Mouse (Mus musculus): ENCODE results near the gene Ppp6r1.

Ppp6r1 gene

DNA sequence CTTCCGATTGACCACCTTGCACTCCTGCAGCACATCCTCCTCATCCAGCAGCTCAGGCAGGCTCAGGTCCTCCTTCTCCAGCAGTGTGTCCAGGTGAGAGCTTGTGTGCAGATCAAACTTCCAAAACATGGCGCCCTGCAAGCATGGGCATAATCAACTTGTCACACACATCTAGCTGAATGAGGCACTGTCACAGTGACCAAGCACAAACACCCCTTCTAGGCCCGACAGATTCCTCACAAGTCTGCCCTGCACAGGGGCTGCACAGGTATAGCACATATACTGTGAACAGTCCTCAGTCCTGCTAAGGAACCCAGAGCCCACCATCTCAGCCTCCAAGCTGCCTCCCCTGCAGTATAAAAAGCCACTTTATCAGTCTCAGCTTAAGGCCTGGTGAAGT lies 12.0 kb downstream of the Ppp6r1 start:
- TF ChIP-seq GATA4 (IDR thresholded peaks at IDR 0.05; ENCODE audit: insufficient replicate concordance, low read length): no peak

DNA sequence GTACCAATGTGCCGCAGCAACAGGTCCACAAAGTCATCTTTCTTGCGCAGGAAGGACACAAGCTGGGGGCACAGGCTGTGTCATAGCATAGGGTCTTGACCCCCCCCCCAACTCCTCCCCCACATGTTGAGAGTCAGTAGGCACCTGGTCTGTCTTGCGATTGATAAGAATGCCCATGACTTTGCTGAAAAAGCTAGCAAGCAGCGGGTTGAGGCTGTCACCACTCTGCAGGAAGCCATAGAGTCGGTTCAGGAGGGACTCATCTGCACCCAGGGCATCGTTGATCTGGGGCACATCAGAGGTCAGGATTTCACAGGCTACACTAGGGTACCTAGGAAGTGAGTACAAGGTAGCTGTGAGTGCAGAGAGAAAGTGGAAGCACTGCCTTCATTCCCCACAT lies 15.6 kb downstream of the Ppp6r1 start:
- no peak for TF ChIP-seq GATA4 (IDR thresholded peaks at IDR 0.05; ENCODE audit: insufficient replicate concordance, low read length)

DNA sequence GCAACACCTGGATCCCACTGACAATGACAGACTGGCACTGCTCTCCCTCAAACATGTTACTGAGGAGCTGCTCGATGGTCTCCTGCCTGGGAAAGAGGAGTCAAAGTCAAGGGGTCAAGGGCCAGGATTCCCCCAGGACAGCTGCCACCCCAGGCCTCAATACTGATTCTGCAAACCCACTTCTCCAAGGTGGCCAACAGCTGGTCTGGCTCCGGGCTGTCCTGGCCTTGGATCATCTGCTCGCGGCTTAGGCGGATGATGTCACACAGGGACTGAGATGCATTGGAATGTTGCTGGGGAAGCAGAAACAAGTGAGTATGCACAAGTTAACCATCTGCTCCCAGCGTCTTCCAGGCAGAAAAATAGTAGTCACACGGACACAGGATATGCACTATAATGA lies 16.9 kb downstream of the Ppp6r1 start:
- no peak for TF ChIP-seq GATA4 (IDR thresholded peaks at IDR 0.05; ENCODE audit: insufficient replicate concordance, low read length)

- no peak for TF ChIP-seq GATA4 (IDR thresholded peaks at IDR 0.05; ENCODE audit: insufficient replicate concordance, low read length)
These were observed 17.7 kb downstream of the Ppp6r1 start for GRCm38 (mm10) chr7:4641155-4641554.

- no peak for TF ChIP-seq GATA4 (IDR thresholded peaks at IDR 0.05; ENCODE audit: insufficient replicate concordance, low read length)
These were observed 22.6 kb downstream of the Ppp6r1 start for GRCm38 (mm10) chr7:4636179-4636578.

GRCm38 (mm10) chr7:4631031-4631430 lies 27.8 kb downstream of the Ppp6r1 start, which contains the start of gene Tmem86b:
TSS of gene Tmem86b (minus strand) at chr7:4631422.
- TF ChIP-seq GATA4 (IDR thresholded peaks at IDR 0.05; ENCODE audit: insufficient replicate concordance, low read length): peak; percentile 19; the same call in 1 of the 2 replicates

DNA sequence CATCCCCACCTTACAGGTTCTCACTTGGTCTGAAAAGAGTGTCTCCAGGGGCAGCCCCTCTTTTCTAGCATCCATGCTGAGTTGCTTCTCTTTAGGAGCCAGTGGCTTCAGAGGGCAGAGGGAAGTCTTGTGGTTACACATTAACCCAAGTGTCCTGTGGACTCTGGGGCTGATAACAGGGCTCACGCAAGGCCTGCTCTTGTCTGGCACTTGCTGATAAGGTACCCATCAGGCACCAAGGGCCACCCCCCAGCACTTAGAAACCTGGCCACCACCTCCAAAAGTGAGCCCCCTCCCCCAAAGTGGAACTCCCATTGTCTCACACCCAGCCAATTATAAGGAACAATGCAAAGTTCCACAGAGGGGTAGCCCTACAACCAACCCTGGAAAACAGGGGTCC lies 28.6 kb downstream of the Ppp6r1 start:
- peak; percentile 98 for TF ChIP-seq GATA4 (IDR thresholded peaks at IDR 0.05; ENCODE audit: insufficient replicate concordance, low read length)

- TF ChIP-seq GATA4 (IDR thresholded peaks at IDR 0.05; ENCODE audit: insufficient replicate concordance, low read length): no peak
These were observed 29.2 kb downstream of the Ppp6r1 start for GRCm38 (mm10) chr7:4629586-4629985.

DNA sequence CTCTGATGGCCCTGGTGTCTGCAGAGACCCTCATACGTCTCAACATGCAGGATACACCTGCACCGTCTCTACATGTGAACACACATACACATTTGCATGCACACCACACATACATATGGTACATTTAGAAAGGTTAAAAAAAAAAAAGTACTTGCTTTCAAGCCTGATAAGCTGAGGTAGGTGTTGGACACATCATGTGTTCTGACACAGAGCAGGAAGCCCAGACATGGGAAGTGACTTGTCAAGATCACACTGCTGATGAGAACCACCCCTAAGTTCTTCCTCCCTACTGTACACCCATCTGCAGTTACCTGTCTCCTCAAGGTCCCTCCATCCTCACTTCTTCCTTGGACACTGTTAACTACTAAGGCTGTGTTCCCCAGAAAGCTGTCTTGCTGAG lies 32.9 kb downstream of the Ppp6r1 start:
- no peak for TF ChIP-seq GATA4 (IDR thresholded peaks at IDR 0.05; ENCODE audit: insufficient replicate concordance, low read length)

GRCm38 (mm10) chr7:4624343-4624742 lies 34.5 kb downstream of the Ppp6r1 start:
- no peak for TF ChIP-seq GATA4 (IDR thresholded peaks at IDR 0.05; ENCODE audit: insufficient replicate concordance, low read length)

GRCm38 (mm10) chr7:4623544-4624189 lies 35.2 kb downstream of the Ppp6r1 start:
- TF ChIP-seq GATA4 (IDR thresholded peaks at IDR 0.05; ENCODE audit: insufficient replicate concordance, low read length): no peak

DNA sequence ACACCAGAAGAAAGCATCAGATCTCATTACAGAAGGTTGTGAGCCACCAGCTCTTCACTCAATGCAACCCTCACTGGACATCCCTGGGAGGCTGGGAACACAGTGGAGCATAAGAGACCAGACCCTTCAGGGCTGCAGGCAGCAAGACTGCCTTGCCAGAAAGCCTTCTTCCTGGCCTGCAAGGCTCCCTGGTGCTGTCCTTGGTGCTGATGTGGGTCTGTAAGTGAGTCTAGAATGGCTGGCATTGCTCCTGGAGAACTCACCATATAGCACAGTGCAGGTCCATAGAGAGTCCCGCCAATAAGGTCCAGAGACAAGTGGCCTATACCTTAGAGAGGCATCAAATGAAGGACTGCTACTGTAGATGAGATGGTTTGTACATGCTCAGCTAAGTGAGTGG lies 38.8 kb downstream of the Ppp6r1 start:
- TF ChIP-seq GATA4 (IDR thresholded peaks at IDR 0.05; ENCODE audit: insufficient replicate concordance, low read length): no peak

- TF ChIP-seq GATA4 (IDR thresholded peaks at IDR 0.05; ENCODE audit: insufficient replicate concordance, low read length): no peak
These were observed 44.9 kb downstream of the Ppp6r1 start for GRCm38 (mm10) chr7:4613740-4614403.

DNA sequence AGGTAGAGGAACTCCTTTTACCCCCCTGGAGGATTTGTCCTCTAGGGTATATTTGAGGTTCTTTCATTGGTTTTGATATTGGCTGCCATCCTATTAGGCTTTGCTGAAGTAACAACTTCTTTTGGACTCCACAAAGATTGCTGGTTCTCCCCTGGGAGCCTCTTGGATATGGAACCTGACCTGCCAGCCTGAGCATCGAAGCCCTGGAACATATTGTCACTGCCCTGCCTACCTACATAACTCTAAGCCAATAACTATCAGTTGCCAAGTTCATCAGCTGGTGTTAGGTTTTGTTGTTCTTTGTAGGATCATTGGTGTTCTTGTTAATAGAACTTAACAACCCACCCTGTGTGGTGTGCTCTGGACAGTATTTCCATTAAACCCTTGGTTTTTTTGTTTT lies 45.9 kb downstream of the Ppp6r1 start:
- no peak for TF ChIP-seq GATA4 (IDR thresholded peaks at IDR 0.05; ENCODE audit: insufficient replicate concordance, low read length)

GRCm38 (mm10) chr7:4612386-4612785 lies 46.4 kb downstream of the Ppp6r1 start:
- TF ChIP-seq GATA4 (IDR thresholded peaks at IDR 0.05; ENCODE audit: insufficient replicate concordance, low read length): no peak

DNA sequence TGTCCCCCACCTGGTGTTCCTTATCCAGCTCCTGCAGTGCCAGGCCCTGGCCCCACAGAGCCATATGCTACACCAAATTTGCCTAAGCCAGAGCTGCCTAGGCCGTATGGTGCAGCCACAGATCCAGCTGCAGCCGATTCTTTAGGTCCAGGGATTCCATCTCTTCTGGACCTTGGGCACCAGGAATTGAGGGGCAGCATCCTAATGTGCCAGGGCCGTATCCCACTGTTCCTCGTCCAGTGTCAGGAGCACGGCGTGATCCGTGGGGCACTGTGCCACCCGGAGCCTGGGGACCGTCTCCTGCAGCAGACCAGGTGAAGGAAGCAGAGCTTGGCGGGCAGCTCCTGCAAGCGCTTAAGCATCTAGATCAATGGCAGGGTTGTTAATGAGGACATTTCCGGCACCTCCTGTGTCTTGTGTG lies 46.9 kb downstream of the Ppp6r1 start:
- TF ChIP-seq GATA4 (IDR thresholded peaks at IDR 0.05; ENCODE audit: insufficient replicate concordance, low read length): no peak

DNA sequence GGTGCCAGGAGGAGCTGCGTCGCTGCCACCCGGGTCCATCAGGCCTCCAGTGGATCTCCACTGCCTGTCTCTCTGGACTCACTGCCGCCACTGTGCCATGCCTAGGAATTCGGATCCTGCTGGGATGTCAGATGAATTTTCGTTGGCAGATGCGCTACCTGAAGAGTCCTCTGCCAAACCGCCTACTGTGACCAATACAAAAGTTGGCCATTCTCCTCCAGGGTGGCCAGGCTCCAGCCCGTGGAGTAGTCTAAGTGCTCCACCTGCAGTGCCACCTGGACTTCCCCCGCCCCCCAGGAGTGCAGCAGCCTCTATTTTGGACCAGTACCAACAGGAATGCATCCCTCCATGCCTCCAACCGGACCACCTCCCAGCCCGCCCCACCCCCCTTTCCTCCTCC lies 47.3 kb downstream of the Ppp6r1 start:
- no peak for TF ChIP-seq GATA4 (IDR thresholded peaks at IDR 0.05; ENCODE audit: insufficient replicate concordance, low read length)
